Mouse (Mus musculus): ENCODE data around the gene Cbwd1. TPM values are rescaled to one million over a fixed set of nuclear protein-coding genes. Genes with fewer than 3 reads are reported as not detected.

The Cbwd1 gene
- polyA plus RNA-seq (2015; fragmentation: Nextera tagmentation; extraction: Ambion mirVana) = 15.6 and 16.4 TPM in 2 replicates

DNA sequence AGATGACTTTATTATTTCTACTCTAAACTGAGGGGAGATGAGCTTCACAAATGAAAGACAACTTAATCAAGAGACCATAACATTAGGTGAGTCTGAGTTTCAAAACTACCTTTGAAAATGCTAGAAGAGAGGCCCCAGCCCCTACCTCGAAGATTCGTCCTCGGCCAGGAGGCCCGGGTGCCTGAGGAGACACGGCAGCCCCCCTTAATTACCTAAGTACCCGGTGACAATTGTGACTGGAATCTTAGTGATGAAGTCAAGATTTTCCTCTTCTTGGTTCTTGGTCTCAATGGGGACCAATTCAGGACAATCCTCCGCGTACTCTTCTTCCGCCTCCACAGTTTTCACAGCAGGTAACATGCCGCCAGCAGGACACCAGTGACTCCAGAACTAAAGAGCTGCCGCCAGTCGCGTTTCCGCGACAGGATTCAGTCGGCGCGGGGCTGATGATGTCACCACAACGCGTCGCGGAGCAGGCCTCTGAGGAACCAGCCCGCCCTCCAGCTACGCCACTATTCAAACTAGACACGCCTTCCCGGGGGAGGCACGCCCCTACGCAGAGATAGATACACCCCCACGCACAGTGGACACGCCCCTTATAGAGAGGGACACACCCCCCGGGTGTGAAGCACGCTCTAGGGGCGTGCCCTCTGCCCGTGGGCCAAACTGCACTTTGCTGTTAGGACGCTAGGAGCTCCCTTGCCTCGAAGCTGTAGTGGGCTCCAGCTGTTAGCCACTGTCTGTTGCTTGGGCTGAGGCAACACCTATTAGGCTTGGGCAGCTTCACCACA, at the start of gene Cbwd1:
TSS of gene Cbwd1 (minus strand) at position 439 of the 791 bp plus-strand sequence.
- Histone ChIP-seq H3K4me2 (ENCODE audit: low read depth, low read length) (peak within 1 kb of the TSS; percentile 72), H3K9ac (ENCODE audit: low read depth, low read length) (peak within 1 kb of the TSS; percentile 80), H3K9me3 (ENCODE audit: control insufficient read depth, low read length) (no peaks in the 10 kb centered on the region), H3K27me3 (replicated peaks; ENCODE audit: control insufficient read depth, insufficient read depth, low read length) (no peaks in the 10 kb centered on the region), H3K4me1 (ENCODE audit: control insufficient read depth, insufficient read depth, low read length) (peaks cover 9% of the 10 kb centered on the region; the same call in 1 of the 2 replicates), H3K36me3 (ENCODE audit: control insufficient read depth, insufficient read depth, low read length) (no peaks in the 10 kb centered on the region), H3K4me3 (ENCODE audit: low read length) (peak within 1 kb of the TSS; percentile 82), H3K27ac (ENCODE audit: low read length) (peak within 1 kb of the TSS; percentile 38; the same call in 1 of the 2 replicates)
- ATAC-seq = peak; percentile 99
- under 1% methylated on average over 36 of the region's 36 CpGs for WGBS

DNA sequence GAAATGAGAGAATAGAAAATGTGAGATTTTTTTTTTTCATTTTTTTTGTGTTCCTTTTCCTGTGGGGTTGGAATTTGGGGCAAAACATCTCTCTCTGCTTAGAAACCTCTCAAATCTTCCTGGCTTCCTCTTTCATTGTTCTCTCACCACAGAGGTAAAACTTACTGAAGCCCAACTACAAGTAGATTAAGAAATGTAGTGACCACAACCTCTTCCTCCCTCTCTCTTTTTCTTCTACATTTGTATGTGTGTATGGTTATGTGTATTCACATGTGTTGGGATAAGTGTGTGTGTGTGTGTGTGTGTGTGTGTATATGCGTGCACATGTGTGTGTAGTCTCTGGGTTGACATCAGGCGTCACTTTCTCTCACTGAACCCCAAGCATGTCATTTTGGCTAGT, 47.1 kb upstream of the Cbwd1 start:
- Histone ChIP-seq H3K27me3 (replicated peaks; ENCODE audit: control insufficient read depth, insufficient read depth, low read length) (no peaks in the 10 kb centered on the region), H3K9ac (ENCODE audit: low read depth, low read length) (no peak overlapping the region), H3K9me3 (ENCODE audit: control insufficient read depth, low read length) (no peaks in the 10 kb centered on the region), H3K27ac (ENCODE audit: low read length) (no peak overlapping the region), H3K4me2 (ENCODE audit: low read depth, low read length) (no peak overlapping the region), H3K4me3 (ENCODE audit: low read length) (no peak overlapping the region), H3K4me1 (ENCODE audit: control insufficient read depth, insufficient read depth, low read length) (peaks cover 4% of the 10 kb centered on the region; the same call in 1 of the 2 replicates), H3K36me3 (ENCODE audit: control insufficient read depth, insufficient read depth, low read length) (no peaks in the 10 kb centered on the region)
- no peak for ATAC-seq
- 88% methylated on average over 2 of the region's 2 CpGs for WGBS

- H3K4me1 ChIP-seq (ENCODE audit: control insufficient read depth, insufficient read depth, low read length) = peaks cover 4% of the 10 kb centered on the region; the same call in 1 of the 2 replicates
- 65% methylated on average over 1 of the region's 1 CpGs for WGBS
- H3K4me3 ChIP-seq (ENCODE audit: low read length) = no peak overlapping the region
- no peak overlapping the region for H3K9ac ChIP-seq (ENCODE audit: low read depth, low read length)
- no peak overlapping the region for H3K4me2 ChIP-seq (ENCODE audit: low read depth, low read length)
- no peaks in the 10 kb centered on the region for H3K27me3 ChIP-seq (replicated peaks; ENCODE audit: control insufficient read depth, insufficient read depth, low read length)
- H3K36me3 ChIP-seq (ENCODE audit: control insufficient read depth, insufficient read depth, low read length) = no peaks in the 10 kb centered on the region
- ATAC-seq = no peak
- no peaks in the 10 kb centered on the region for H3K9me3 ChIP-seq (ENCODE audit: control insufficient read depth, low read length)
- H3K27ac ChIP-seq (ENCODE audit: low read length) = no peak overlapping the region
These were observed 45.3 kb upstream of the Cbwd1 start for GRCm38 (mm10) chr19:25006686-25007085.

- 40% methylated on average over 4 of the region's 4 CpGs for WGBS
- Histone ChIP-seq H3K36me3 (ENCODE audit: control insufficient read depth, insufficient read depth, low read length) (no peaks in the 10 kb centered on the region), H3K4me2 (ENCODE audit: low read depth, low read length) (no peak overlapping the region), H3K9ac (ENCODE audit: low read depth, low read length) (no peak overlapping the region), H3K4me3 (ENCODE audit: low read length) (no peak overlapping the region), H3K9me3 (ENCODE audit: control insufficient read depth, low read length) (no peaks in the 10 kb centered on the region), H3K27ac (ENCODE audit: low read length) (no peak overlapping the region), H3K27me3 (replicated peaks; ENCODE audit: control insufficient read depth, insufficient read depth, low read length) (peaks cover 12% of the 10 kb centered on the region; the same call in 1 of the 2 replicates), H3K4me1 (ENCODE audit: control insufficient read depth, insufficient read depth, low read length) (peaks cover 8% of the 10 kb centered on the region; the same call in 1 of the 2 replicates)
- ATAC-seq = no peak
These were observed 42.4 kb upstream of the Cbwd1 start for GRCm38 (mm10) chr19:25003810-25004209.

DNA sequence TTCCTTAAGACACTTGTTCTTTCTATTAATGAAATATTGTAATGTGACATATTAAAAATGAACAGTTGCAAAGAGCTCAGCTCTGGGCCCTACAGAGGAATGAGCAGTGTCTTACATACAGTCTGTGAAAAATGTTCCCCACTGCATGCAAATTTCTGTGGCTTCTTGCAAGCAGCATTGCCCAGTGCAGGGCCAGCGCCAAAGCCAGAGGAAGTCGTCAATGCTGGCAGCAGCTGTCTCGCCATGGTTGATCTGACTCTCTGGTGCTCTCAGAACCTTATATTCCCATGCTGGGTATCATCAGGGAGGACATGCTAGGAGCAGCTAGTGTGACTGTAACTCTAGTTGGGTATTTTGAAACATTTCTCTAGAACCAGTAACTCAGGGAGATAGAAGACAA, 41.4 kb upstream of the Cbwd1 start:
- ATAC-seq = no peak
- Histone ChIP-seq H3K4me1 (ENCODE audit: control insufficient read depth, insufficient read depth, low read length) (peaks cover 8% of the 10 kb centered on the region; the same call in 1 of the 2 replicates), H3K9ac (ENCODE audit: low read depth, low read length) (no peak overlapping the region), H3K27ac (ENCODE audit: low read length) (no peak overlapping the region), H3K36me3 (ENCODE audit: control insufficient read depth, insufficient read depth, low read length) (no peaks in the 10 kb centered on the region), H3K4me3 (ENCODE audit: low read length) (no peak overlapping the region), H3K4me2 (ENCODE audit: low read depth, low read length) (no peak overlapping the region), H3K9me3 (ENCODE audit: control insufficient read depth, low read length) (no peaks in the 10 kb centered on the region), H3K27me3 (replicated peaks; ENCODE audit: control insufficient read depth, insufficient read depth, low read length) (peaks cover 12% of the 10 kb centered on the region; the same call in 1 of the 2 replicates)
- WGBS = 81% methylated on average over 3 of the region's 3 CpGs

- no peaks in the 10 kb centered on the region for H3K36me3 ChIP-seq (ENCODE audit: control insufficient read depth, insufficient read depth, low read length)
- H3K27me3 ChIP-seq (replicated peaks; ENCODE audit: control insufficient read depth, insufficient read depth, low read length) = peaks cover 12% of the 10 kb centered on the region; the same call in 1 of the 2 replicates
- 85% methylated on average over 6 of the region's 6 CpGs for WGBS
- no peak for ATAC-seq
- no peak overlapping the region for H3K4me3 ChIP-seq (ENCODE audit: low read length)
- no peak overlapping the region for H3K27ac ChIP-seq (ENCODE audit: low read length)
- H3K9ac ChIP-seq (ENCODE audit: low read depth, low read length) = no peak overlapping the region
- H3K9me3 ChIP-seq (ENCODE audit: control insufficient read depth, low read length) = no peaks in the 10 kb centered on the region
- no peak overlapping the region for H3K4me2 ChIP-seq (ENCODE audit: low read depth, low read length)
- H3K4me1 ChIP-seq (ENCODE audit: control insufficient read depth, insufficient read depth, low read length) = peaks cover 8% of the 10 kb centered on the region; the same call in 1 of the 2 replicates
These were observed 40.6 kb upstream of the Cbwd1 start for GRCm38 (mm10) chr19:25002032-25002431.

- WGBS = 20% methylated on average over 9 of the region's 9 CpGs
- H3K27ac ChIP-seq (ENCODE audit: low read length) = peak overlapping the region; percentile 21; the same call in 1 of the 2 replicates
- H3K4me1 ChIP-seq (ENCODE audit: control insufficient read depth, insufficient read depth, low read length) = peaks cover 8% of the 10 kb centered on the region; the same call in 1 of the 2 replicates
- no peak for ATAC-seq
- peaks cover 12% of the 10 kb centered on the region; the same call in 1 of the 2 replicates for H3K27me3 ChIP-seq (replicated peaks; ENCODE audit: control insufficient read depth, insufficient read depth, low read length)
- H3K4me3 ChIP-seq (ENCODE audit: low read length) = peak overlapping the region; percentile 73
- no peaks in the 10 kb centered on the region for H3K9me3 ChIP-seq (ENCODE audit: control insufficient read depth, low read length)
- peak overlapping the region; percentile 93 for H3K4me2 ChIP-seq (ENCODE audit: low read depth, low read length)
- no peaks in the 10 kb centered on the region for H3K36me3 ChIP-seq (ENCODE audit: control insufficient read depth, insufficient read depth, low read length)
- 0 out of 2 replicates have a peak overlapping the region, but pooled peaks have one; percentile 75 for H3K9ac ChIP-seq (ENCODE audit: low read depth, low read length)
These were observed 38.7 kb upstream of the Cbwd1 start for GRCm38 (mm10) chr19:25000153-25000552.

DNA sequence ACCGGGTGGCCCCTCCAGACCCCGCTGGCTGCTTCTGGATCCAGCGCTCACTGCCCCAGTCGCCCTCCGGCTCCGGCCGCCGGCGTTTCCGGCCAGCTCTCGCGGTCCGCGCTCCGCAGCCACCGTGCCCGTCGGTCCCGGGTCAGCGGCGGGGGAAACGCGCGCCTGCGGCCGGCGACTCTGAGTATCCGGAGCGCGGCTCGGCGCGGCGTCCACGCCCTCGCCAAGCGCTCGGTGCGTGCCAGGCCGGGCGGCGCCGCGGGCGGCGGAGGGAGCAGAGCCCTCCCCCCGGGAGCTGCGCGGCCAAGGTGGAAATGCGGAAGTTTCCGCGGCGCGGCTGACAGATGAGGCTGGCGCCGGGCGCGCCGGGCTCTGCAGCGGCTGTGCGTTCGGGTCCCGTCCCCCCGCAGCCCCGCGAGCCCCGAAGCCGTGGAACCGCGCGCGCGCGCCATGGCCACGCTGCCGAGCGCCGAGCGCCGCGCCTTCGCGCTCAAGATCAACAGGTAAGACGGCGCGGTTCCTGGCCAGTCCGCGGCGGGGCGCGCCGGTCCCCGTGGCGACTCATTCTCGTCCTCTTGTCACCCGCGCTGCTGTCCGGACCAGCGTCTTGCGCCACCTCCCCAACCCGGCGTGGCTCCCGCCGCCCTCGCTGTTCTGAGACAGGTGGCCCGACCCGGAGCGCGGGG, 37.9 kb upstream of the Cbwd1 start, which contains the start of gene Dock8:
TSS of gene Dock8 (plus strand) at position 334 of the 686 bp plus-strand sequence.
- peaks cover 12% of the 10 kb centered on the region; the same call in 1 of the 2 replicates for H3K27me3 ChIP-seq (replicated peaks; ENCODE audit: control insufficient read depth, insufficient read depth, low read length)
- under 1% methylated on average over 102 of the region's 109 CpGs for WGBS
- peak; percentile 95 for ATAC-seq
- no peaks in the 10 kb centered on the region for H3K36me3 ChIP-seq (ENCODE audit: control insufficient read depth, insufficient read depth, low read length)
- H3K9me3 ChIP-seq (ENCODE audit: control insufficient read depth, low read length) = no peaks in the 10 kb centered on the region
- H3K9ac ChIP-seq (ENCODE audit: low read depth, low read length) = peak within 1 kb of the TSS; percentile 75
- peaks cover 8% of the 10 kb centered on the region; the same call in 1 of the 2 replicates for H3K4me1 ChIP-seq (ENCODE audit: control insufficient read depth, insufficient read depth, low read length)
- peak within 1 kb of the TSS; percentile 73 for H3K4me3 ChIP-seq (ENCODE audit: low read length)
- H3K4me2 ChIP-seq (ENCODE audit: low read depth, low read length) = peak within 1 kb of the TSS; percentile 93
- H3K27ac ChIP-seq (ENCODE audit: low read length) = peak within 1 kb of the TSS; percentile 70

DNA sequence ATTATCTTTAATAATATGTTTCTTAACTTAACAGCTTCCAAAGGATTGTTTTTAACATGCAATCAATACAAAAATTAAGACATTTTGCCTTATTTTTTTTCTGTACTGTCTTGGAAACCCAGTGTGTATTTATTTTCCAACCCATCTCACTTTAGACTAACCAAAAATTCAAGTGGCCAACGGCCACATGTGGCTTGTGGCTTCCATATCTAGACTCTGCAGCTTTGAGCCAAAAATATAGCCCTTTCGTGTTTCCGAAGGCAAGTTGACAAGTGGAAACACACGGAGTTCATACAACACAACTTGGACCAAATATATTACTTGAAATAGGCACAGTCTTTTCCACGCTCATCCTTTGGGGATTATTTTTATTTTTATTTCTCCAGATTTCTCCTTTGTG, 37.2 kb upstream of the Cbwd1 start:
- Histone ChIP-seq H3K9ac (ENCODE audit: low read depth, low read length) (no peak overlapping the region), H3K4me1 (ENCODE audit: control insufficient read depth, insufficient read depth, low read length) (peaks cover 4% of the 10 kb centered on the region; the same call in 1 of the 2 replicates), H3K27ac (ENCODE audit: low read length) (no peak overlapping the region), H3K27me3 (replicated peaks; ENCODE audit: control insufficient read depth, insufficient read depth, low read length) (peaks cover 12% of the 10 kb centered on the region; the same call in 1 of the 2 replicates), H3K4me3 (ENCODE audit: low read length) (no peak overlapping the region; the same call in 1 of the 2 replicates), H3K36me3 (ENCODE audit: control insufficient read depth, insufficient read depth, low read length) (no peaks in the 10 kb centered on the region), H3K9me3 (ENCODE audit: control insufficient read depth, low read length) (no peaks in the 10 kb centered on the region), H3K4me2 (ENCODE audit: low read depth, low read length) (peak overlapping the region; percentile 93; the same call in 1 of the 2 replicates)
- no peak for ATAC-seq
- 75% methylated on average over 5 of the region's 5 CpGs for WGBS
